In the genomic region with DNA sequence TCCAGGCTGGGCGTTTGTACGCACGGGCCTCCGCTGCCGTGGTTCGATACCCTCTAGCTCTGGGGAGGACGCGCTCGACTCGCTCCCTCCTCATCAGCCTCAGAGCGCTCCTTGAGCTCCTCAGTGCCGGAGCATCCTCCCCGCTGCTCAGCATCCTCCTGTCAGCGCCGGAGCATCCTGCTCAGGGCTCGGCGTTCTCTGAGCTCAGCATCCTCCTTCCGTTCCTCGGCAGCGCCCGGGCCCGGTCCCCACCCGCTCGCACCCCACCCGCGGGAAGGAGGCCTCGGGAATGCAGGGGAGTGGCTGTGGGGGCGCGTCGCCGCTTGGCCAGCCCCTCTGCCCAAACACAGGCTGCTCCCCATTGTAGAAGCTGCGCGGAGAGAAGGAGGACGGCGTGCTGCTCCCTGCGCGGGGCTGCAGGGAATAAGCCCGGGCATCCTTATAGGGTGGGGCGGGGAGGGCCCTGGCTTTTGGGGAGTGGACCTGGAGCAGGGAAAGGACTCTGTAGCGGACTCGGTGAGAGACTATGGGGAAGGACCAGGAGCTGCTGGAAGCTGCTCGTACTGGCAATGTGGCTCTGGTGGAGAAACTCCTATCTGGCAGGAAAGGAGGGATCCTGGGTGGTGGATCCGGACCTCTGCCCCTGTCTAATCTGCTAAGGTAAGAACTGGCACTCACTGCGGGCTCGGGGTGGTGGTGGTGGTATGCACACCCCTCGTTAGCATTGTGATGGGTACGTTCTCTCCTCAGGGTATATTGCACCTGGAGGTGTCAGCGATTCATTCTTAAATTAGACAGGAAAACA, we compare ENCODE assay signal across 8 mouse cellular contexts. TPM values are rescaled to one million over a fixed set of nuclear protein-coding genes. Genes with fewer than 3 reads are reported as not detected.
DNase-seq lines count a peak whose midpoint lies in the region; ATAC-seq and TF ChIP-seq lines count a peak whose summit lies in the region.

A gene (plus strand): TSS at position 364 of the 805 bp plus-strand sequence.

- no peak within 1 kb of the TSS for H3K27ac ChIP-seq in gastrocnemius, adult 2 months
- H3K27ac ChIP-seq in intestine, embryonic 14.5 days (ENCODE audit: low read depth): no peak within 1 kb of the TSS
- peak within 1 kb of the TSS; percentile 89 for H3K27ac ChIP-seq in midbrain, embryonic 12.5 days (replicated peaks)
- H3K27ac ChIP-seq in stomach, postnatal 0 days (replicated peaks): no peak within 1 kb of the TSS

- H3K4me3 ChIP-seq in gastrocnemius, adult 2 months: peak within 1 kb of the TSS; percentile 73
- peak within 1 kb of the TSS; percentile 49 for H3K4me3 ChIP-seq in intestine, embryonic 14.5 days (ENCODE audit: low read depth, low read length)
- peak within 1 kb of the TSS; percentile 76 for H3K4me3 ChIP-seq in midbrain, embryonic 12.5 days
- H3K4me3 ChIP-seq in stomach, postnatal 0 days (ENCODE audit: low read depth, low read length): peak within 1 kb of the TSS; percentile 46

- ATAC-seq in intestine, embryonic 14.5 days (replicated peaks; ENCODE audit: low FRiP score, low TSS enrichment, low read depth): peak; percentile 71
- ATAC-seq in midbrain, embryonic 12.5 days (ENCODE audit: low FRiP score, low read depth): peak; percentile 88
- ATAC-seq in stomach, postnatal 0 days (ENCODE audit: low FRiP score, low TSS enrichment): peak; percentile 66

- peaks cover 28% of the 10 kb centered on the region for H3K27me3 ChIP-seq in intestine, embryonic 14.5 days (replicated peaks; ENCODE audit: control insufficient read depth, insufficient read depth, low read length)
- H3K27me3 ChIP-seq in midbrain, embryonic 12.5 days: peaks cover 7% of the 10 kb centered on the region
- 0 out of 2 replicates have a peak, but pooled peaks cover 2% of the 10 kb centered on the region for H3K27me3 ChIP-seq in stomach, postnatal 0 days (ENCODE audit: control insufficient read depth, insufficient read depth, low read length)

- DNase-seq in gastrocnemius, adult 2 months: peak; percentile 26
- DNase-seq in gastrocnemius, postnatal 36 days: no peak
- DNase-seq in cerebellum, adult 9-11 months: peak; percentile 88
- DNase-seq in frontal cortex, adult 2 months (ENCODE audit: extremely low spot score in 1 of 2, low spot score in 1 of 2): peak; percentile 38 to 80
- DNase-seq in intestine, embryonic 14.5 days (ENCODE audit: low spot score): peak; percentile 78
- peak; percentile 80 to 88 for DNase-seq in left cerebral cortex, postnatal 36 days (ENCODE audit: low spot score in 2 of 2)
- peak; percentile 33 for DNase-seq in stomach, postnatal 0 days (ENCODE audit: low spot score)

- H3K9me3 ChIP-seq in intestine, embryonic 14.5 days (ENCODE audit: control insufficient read depth, low read length): no peaks in the 10 kb centered on the region
- H3K9me3 ChIP-seq in midbrain, embryonic 12.5 days: no peaks in the 10 kb centered on the region
- no peaks in the 10 kb centered on the region for H3K9me3 ChIP-seq in stomach, postnatal 0 days (ENCODE audit: control insufficient read depth, low read length)

- intact Hi-C loops in gastrocnemius, adult 2 months (cut with DNase I): no loop called here
- intact Hi-C loops in gastrocnemius, postnatal 36 days (cut with DNase I): no loop called here
- intact Hi-C loops in left cerebral cortex, postnatal 36 days (cut with DNase I): loop anchor here (2.0 to 10.0 kb wide), 2 partner anchors 101 to 169 kb away; no protein-coding TSS in a partner anchor

- peak within 1 kb of the TSS; percentile 92 for H3K4me2 ChIP-seq in intestine, embryonic 14.5 days (ENCODE audit: low read length)
- peak within 1 kb of the TSS; percentile 70 for H3K4me2 ChIP-seq in midbrain, embryonic 12.5 days (replicated peaks)
- H3K4me2 ChIP-seq in stomach, postnatal 0 days (replicated peaks; ENCODE audit: low read depth): peak within 1 kb of the TSS; percentile 85

- no peaks in the 10 kb centered on the region for H3K36me3 ChIP-seq in intestine, embryonic 14.5 days (ENCODE audit: control insufficient read depth, insufficient read depth, low read length)
- H3K36me3 ChIP-seq in midbrain, embryonic 12.5 days: no peaks in the 10 kb centered on the region
- H3K36me3 ChIP-seq in stomach, postnatal 0 days (ENCODE audit: control insufficient read depth, insufficient read depth, low read length): no peaks in the 10 kb centered on the region

- peak within 1 kb of the TSS; percentile 34 for H3K9ac ChIP-seq in intestine, embryonic 14.5 days (ENCODE audit: low read length)
- peak within 1 kb of the TSS; percentile 82 for H3K9ac ChIP-seq in midbrain, embryonic 12.5 days (replicated peaks)
- peak within 1 kb of the TSS; percentile 23 for H3K9ac ChIP-seq in stomach, postnatal 0 days (ENCODE audit: low read length)

- WGBS in intestine, embryonic 14.5 days: under 1% methylated on average over 45 of the region's 48 CpGs
- WGBS in midbrain, embryonic 12.5 days: under 1% methylated on average over 48 of the region's 48 CpGs
- 2% methylated on average over 43 of the region's 48 CpGs for WGBS in stomach, postnatal 0 days

- TF ChIP-seq EP300 in stomach, postnatal 0 days (optimal IDR thresholded peaks at IDR 0.05): no peak

- no peaks in the 10 kb centered on the region for H3K4me1 ChIP-seq in intestine, embryonic 14.5 days (replicated peaks; ENCODE audit: control insufficient read depth, insufficient read depth, low read length)
- H3K4me1 ChIP-seq in midbrain, embryonic 12.5 days: peaks cover 9% of the 10 kb centered on the region
- no peaks in the 10 kb centered on the region for H3K4me1 ChIP-seq in stomach, postnatal 0 days (replicated peaks; ENCODE audit: control insufficient read depth, insufficient read depth)

- TF ChIP-seq CTCF in gastrocnemius, adult 2 months (IDR thresholded peaks at IDR 0.05): no peak
- no peak for TF ChIP-seq CTCF in stomach, postnatal 0 days (IDR thresholded peaks at IDR 0.05; ENCODE audit: low read depth)

RNA-seq across cellular contexts. Expression of the gene that starts here (rescaled TPM):
- under 1 TPM; 0.20 to 0.22 TPM for total RNA-seq in gastrocnemius, adult 2 months (2021)
- under 1 TPM in 1 of 2 experiments, not detected in 1; 0.20 TPM for total RNA-seq in gastrocnemius, postnatal 36 days (2021)
- polyA plus RNA-seq in frontal cortex, adult 2 months (2012; rRNA removed): 203 and 207 TPM in 2 replicates
- polyA plus RNA-seq in intestine, embryonic 14.5 days (2014; fragmentation: Nextera tagmentation; extraction: Ambion mirVana): 1.3 and 1.5 TPM in 2 replicates
- 100 to 1,000 TPM; 426 to 497 TPM for total RNA-seq in left cerebral cortex, postnatal 36 days (2021)
- 11.9 and 16.5 TPM in 2 replicates for polyA plus RNA-seq in midbrain, embryonic 12.5 days (2016; fragmentation: Nextera tagmentation; extraction: Ambion mirVana)
- 1.8 and 1.9 TPM in 2 replicates for polyA plus RNA-seq in stomach, postnatal 0 days (2015; fragmentation: Nextera tagmentation; extraction: Ambion mirVana)

Comparison
In these comparisons a context has a peak if more than half of its experiments do, and no peak if none do; other contexts are left out.
1. RNA of the gene that starts here (total RNA-seq): 426 to 497 TPM in left cerebral cortex, postnatal 36 days; 0.20 TPM in gastrocnemius, postnatal 36 days and 0.20 to 0.22 TPM in gastrocnemius, adult 2 months; every median in the first group is over 100 times any median in the second.
2. RNA of the gene that starts here (polyA plus RNA-seq): 203 to 207 TPM in frontal cortex, adult 2 months; 11.9 to 16.5 TPM in midbrain, embryonic 12.5 days, 1.8 to 1.9 TPM in stomach, postnatal 0 days and 1.3 to 1.5 TPM in intestine, embryonic 14.5 days; every median in the first group is over 10 times any median in the second.
3. Peak in DNase-seq and H3K4me3 ChIP-seq in gastrocnemius, adult 2 months; RNA of the gene not detected or under 1 TPM.
4. DNase-seq: peak in cerebellum, adult 9-11 months (single experiment), frontal cortex, adult 2 months (2 of 2), intestine, embryonic 14.5 days (single experiment), left cerebral cortex, postnatal 36 days (2 of 2) and stomach, postnatal 0 days (single experiment); none in gastrocnemius, postnatal 36 days (0 of 2).
5. H3K9ac ChIP-seq: peak in every context shown above with its lines; median percentile 82 in midbrain, embryonic 12.5 days; 34 in intestine, embryonic 14.5 days; 23 in stomach, postnatal 0 days.
6. Peak in every context shown above with its lines, with median percentiles within 50 percentile points of each other: H3K4me3 ChIP-seq, ATAC-seq and H3K4me2 ChIP-seq.